Mouse (Mus musculus): ENCODE data around the gene Cep55. TPM values are rescaled to one million over a fixed set of nuclear protein-coding genes. Genes with fewer than 3 reads are reported as not detected.

Gene Cep55
- 19.2 and 21.5 TPM in 2 replicates for polyA plus RNA-seq (2015; fragmentation: Nextera tagmentation; extraction: Ambion mirVana)

DNA sequence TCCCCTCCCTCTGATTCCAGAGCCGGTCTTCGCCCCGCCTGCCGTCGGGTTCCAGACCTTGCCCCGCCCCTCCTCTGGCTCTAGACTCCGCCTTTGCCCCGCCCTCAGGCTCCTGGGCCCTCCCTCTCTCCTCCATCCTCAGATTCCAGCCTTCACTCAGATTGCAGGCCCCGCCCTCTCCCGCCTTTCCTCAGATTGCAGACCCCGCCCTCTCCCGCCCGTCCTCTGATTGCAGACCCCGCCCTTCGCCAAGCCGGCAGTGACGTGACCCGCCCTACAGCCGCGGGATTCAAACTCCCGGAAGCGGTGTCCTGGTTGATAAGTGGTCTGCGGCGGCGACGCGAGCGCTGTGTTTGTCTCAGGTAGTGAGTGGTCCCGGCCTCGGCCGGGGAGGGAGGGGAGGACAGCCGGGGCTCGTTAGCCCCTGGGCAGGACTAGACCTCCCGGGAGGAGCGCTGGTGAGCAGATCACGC is at the start of gene Cep55:
Gene Cep55 (plus strand): TSS at position 292 of the 473 bp plus-strand sequence.
- H3K27ac ChIP-seq, result no peak within 1 kb of the TSS
- H3K9me3 ChIP-seq, result no peaks in the 10 kb centered on the region
- peak within 1 kb of the TSS; percentile 90 for H3K4me2 ChIP-seq (replicated peaks)
- peaks cover 19% of the 10 kb centered on the region for H3K4me1 ChIP-seq
- H3K36me3 ChIP-seq, result peaks cover 10% of the 10 kb centered on the region
- ATAC-seq (ENCODE audit: low FRiP score, low read depth), result peak; percentile 96
- peak within 1 kb of the TSS; percentile 80 for H3K4me3 ChIP-seq
- H3K9ac ChIP-seq, result peak within 1 kb of the TSS; percentile 73
- WGBS, result 1% methylated on average over 36 of the region's 36 CpGs
- H3K27me3 ChIP-seq, result no peaks in the 10 kb centered on the region

GRCm38 (mm10) chr19:38011379-38011778 is 43.4 kb upstream of the Cep55 start:
- no peak for ATAC-seq (ENCODE audit: low FRiP score, low read depth)
- no peaks in the 10 kb centered on the region for H3K9me3 ChIP-seq
- 69% methylated on average over 1 of the region's 1 CpGs for WGBS

DNA sequence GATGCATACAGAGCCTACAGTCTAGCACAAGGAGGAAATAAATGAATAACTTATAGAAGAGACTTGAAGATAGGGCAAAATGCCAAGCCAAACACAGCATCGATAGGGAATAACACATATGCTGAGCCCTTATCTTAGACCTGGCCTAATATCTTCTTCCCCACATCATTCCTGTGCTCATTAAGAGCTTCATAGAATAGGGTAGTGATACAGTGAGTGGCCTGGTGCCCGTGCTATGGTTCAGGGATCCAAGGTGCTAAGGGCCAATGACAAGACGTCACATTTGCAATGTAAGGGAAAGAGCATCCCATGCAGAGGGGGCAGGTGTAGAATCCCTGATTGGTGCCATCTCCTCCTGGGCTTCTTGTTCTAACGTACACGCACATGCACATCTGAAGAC is 40.4 kb upstream of the Cep55 start:
- no peak overlapping the region for H3K4me3 ChIP-seq
- H3K36me3 ChIP-seq, result no peaks in the 10 kb centered on the region
- no peak for ATAC-seq (ENCODE audit: low FRiP score, low read depth)
- no peak overlapping the region for H3K9ac ChIP-seq
- no peaks in the 10 kb centered on the region for H3K27me3 ChIP-seq
- no peak overlapping the region for H3K27ac ChIP-seq
- 85% methylated on average over 5 of the region's 5 CpGs for WGBS
- H3K4me2 ChIP-seq (replicated peaks), result no peak overlapping the region
- H3K9me3 ChIP-seq, result no peaks in the 10 kb centered on the region
- H3K4me1 ChIP-seq, result peaks cover 9% of the 10 kb centered on the region

More at GRCm38 (mm10) chr19:38011379-38011778, 43.4 kb upstream of the Cep55 start:
- no peak overlapping the region for H3K4me3 ChIP-seq
- no peak overlapping the region for H3K27ac ChIP-seq
- no peaks in the 10 kb centered on the region for H3K36me3 ChIP-seq
- H3K4me2 ChIP-seq (replicated peaks), result no peak overlapping the region
- peaks cover 9% of the 10 kb centered on the region for H3K4me1 ChIP-seq
- no peak overlapping the region for H3K9ac ChIP-seq
- no peaks in the 10 kb centered on the region for H3K27me3 ChIP-seq

- Histone ChIP-seq H3K9me3 (no peaks in the 10 kb centered on the region), H3K9ac (no peak overlapping the region), H3K27me3 (no peaks in the 10 kb centered on the region), H3K36me3 (no peaks in the 10 kb centered on the region), H3K4me2 (replicated peaks) (no peak overlapping the region), H3K4me3 (no peak overlapping the region), H3K4me1 (peaks cover 9% of the 10 kb centered on the region), H3K27ac (peak overlapping the region; percentile 39)
- WGBS, result 0% methylated on average over 1 of the region's 1 CpGs
- peak; percentile 95 for ATAC-seq (ENCODE audit: low FRiP score, low read depth)
These were observed 39.5 kb upstream of the Cep55 start for GRCm38 (mm10) chr19:38015180-38015872.

DNA sequence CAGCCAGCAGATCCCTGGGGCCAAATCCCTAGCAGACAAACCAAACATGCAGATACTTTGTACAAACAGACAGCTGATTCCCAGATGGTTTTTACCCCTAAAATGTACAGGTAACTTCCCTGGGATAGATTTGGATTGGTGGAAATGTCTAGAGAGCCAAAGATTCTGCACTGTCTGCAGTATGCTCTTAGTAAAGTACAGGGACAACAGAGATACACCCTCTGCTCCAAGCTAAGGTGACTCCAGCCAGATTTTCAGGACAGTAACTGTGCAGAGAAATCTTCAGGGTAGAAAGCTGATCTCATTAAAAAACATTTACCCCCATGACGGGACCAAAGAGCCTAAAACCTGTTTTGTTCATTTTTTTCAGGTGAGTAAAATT is 38.9 kb upstream of the Cep55 start:
- ATAC-seq (ENCODE audit: low FRiP score, low read depth), result no peak

DNA sequence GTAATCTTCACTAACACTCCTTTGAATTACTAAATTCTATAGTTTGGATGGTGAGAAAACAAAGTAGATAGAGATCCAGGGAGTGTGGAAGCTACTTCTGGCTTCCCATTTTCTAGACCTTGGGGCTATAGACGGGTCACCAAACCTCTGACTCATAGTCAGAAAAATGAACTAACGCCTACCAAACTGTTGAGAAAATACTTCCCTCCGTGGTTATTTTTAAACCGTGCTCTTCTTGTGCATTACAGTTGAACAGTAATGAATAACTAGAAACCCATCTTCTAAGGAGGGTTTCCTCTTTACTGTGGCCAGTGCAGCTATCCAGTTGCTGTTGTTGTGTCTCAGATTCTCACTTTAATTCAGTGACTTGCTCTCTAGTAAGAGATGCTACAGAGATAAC is 32.1 kb upstream of the Cep55 start:
- H3K36me3 ChIP-seq, result no peaks in the 10 kb centered on the region; the same call in 1 of the 2 replicates
- WGBS, result 79% methylated on average over 4 of the region's 4 CpGs

More for the DNA sequence above, 38.9 kb upstream of the Cep55 start:
- Histone ChIP-seq H3K27me3 (no peaks in the 10 kb centered on the region), H3K36me3 (no peaks in the 10 kb centered on the region), H3K4me3 (no peak overlapping the region), H3K4me1 (peaks cover 9% of the 10 kb centered on the region), H3K27ac (peak overlapping the region; percentile 39), H3K4me2 (replicated peaks) (no peak overlapping the region), H3K9ac (no peak overlapping the region), H3K9me3 (no peaks in the 10 kb centered on the region)
- 50% methylated on average over 1 of the region's 1 CpGs for WGBS

DNA sequence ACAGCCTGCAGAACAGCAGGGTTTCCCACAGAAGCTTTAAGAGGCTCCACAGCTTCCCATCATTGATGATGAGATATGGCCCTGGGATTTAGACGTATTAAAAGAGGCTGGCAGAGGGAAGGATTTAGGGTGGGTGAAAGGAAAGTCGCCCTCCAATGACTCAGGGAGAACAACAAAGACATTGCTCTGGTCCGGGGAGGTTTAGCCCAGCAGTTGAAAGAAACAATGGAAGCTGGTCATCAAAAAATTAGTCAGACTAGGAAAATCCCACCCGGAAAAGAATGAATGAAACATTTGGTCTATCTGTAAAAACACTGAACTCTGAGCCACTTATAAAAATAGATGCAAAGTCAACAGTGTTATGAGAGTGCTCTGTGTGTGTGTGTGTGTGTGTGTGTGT is 31.2 kb upstream of the Cep55 start:
- Histone ChIP-seq H3K9me3 (no peaks in the 10 kb centered on the region), H3K4me3 (no peak overlapping the region), H3K4me1 (peaks cover 9% of the 10 kb centered on the region; the same call in 1 of the 2 replicates), H3K27me3 (no peaks in the 10 kb centered on the region), H3K36me3 (no peaks in the 10 kb centered on the region; the same call in 1 of the 2 replicates), H3K27ac (no peak overlapping the region), H3K9ac (no peak overlapping the region), H3K4me2 (replicated peaks) (no peak overlapping the region)
- no peak for ATAC-seq (ENCODE audit: low FRiP score, low read depth)
- 82% methylated on average over 4 of the region's 4 CpGs for WGBS

More for the DNA sequence above, 32.1 kb upstream of the Cep55 start:
- no peak overlapping the region for H3K9ac ChIP-seq
- H3K4me2 ChIP-seq (replicated peaks), result no peak overlapping the region
- peaks cover 9% of the 10 kb centered on the region; the same call in 1 of the 2 replicates for H3K4me1 ChIP-seq
- no peak for ATAC-seq (ENCODE audit: low FRiP score, low read depth)
- no peaks in the 10 kb centered on the region for H3K9me3 ChIP-seq
- H3K4me3 ChIP-seq, result no peak overlapping the region
- no peaks in the 10 kb centered on the region for H3K27me3 ChIP-seq
- H3K27ac ChIP-seq, result no peak overlapping the region

- Histone ChIP-seq H3K4me1 (peaks cover 18% of the 10 kb centered on the region), H3K9me3 (no peaks in the 10 kb centered on the region), H3K4me3 (no peak overlapping the region), H3K27me3 (no peaks in the 10 kb centered on the region), H3K4me2 (replicated peaks) (no peak overlapping the region), H3K9ac (no peak overlapping the region), H3K27ac (no peak overlapping the region; the same call in 1 of the 2 replicates), H3K36me3 (no peaks in the 10 kb centered on the region; the same call in 1 of the 2 replicates)
- peak; percentile 46; the same call in 1 of the 2 replicates for ATAC-seq (ENCODE audit: low FRiP score, low read depth)
- WGBS, result 74% methylated on average over 6 of the region's 9 CpGs
These were observed 29.4 kb upstream of the Cep55 start for GRCm38 (mm10) chr19:38025254-38026041.

- WGBS, result 68% methylated on average over 8 of the region's 8 CpGs
- Histone ChIP-seq H3K9me3 (no peaks in the 10 kb centered on the region), H3K4me1 (peaks cover 23% of the 10 kb centered on the region), H3K36me3 (no peaks in the 10 kb centered on the region; the same call in 1 of the 2 replicates), H3K27me3 (no peaks in the 10 kb centered on the region), H3K4me2 (replicated peaks) (no peak overlapping the region), H3K27ac (no peak overlapping the region; the same call in 1 of the 2 replicates), H3K4me3 (no peak overlapping the region), H3K9ac (no peak overlapping the region)
- no peak for ATAC-seq (ENCODE audit: low FRiP score, low read depth)
These were observed 28.6 kb upstream of the Cep55 start for GRCm38 (mm10) chr19:38026211-38026624.

DNA sequence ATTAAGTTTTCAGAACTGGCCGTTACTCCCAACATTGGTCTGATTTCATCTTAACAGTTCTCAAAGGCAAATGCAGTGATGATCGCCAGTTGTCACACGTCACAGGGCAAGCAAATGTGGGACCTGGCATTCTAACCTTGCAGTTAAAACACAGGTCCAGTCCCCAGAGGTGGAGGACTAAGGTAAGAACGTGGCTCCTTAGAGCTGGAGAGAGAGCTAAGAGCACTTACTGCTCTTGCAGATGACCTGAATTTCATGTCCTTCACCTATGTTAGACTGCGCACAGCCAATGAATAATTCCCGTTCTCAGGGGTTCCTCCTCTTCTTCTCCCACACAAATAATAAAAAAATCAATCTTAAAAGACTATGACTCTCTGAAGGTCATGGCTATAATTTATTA is 27.4 kb upstream of the Cep55 start:
- 83% methylated on average over 6 of the region's 6 CpGs for WGBS
- no peak overlapping the region for H3K4me3 ChIP-seq
- H3K27ac ChIP-seq, result no peak overlapping the region
- H3K4me2 ChIP-seq (replicated peaks), result no peak overlapping the region
- H3K36me3 ChIP-seq, result no peaks in the 10 kb centered on the region; the same call in 1 of the 2 replicates
- H3K9ac ChIP-seq, result no peak overlapping the region
- ATAC-seq (ENCODE audit: low FRiP score, low read depth), result no peak
- peaks cover 24% of the 10 kb centered on the region for H3K4me1 ChIP-seq
- no peaks in the 10 kb centered on the region for H3K9me3 ChIP-seq
- H3K27me3 ChIP-seq, result no peaks in the 10 kb centered on the region

DNA sequence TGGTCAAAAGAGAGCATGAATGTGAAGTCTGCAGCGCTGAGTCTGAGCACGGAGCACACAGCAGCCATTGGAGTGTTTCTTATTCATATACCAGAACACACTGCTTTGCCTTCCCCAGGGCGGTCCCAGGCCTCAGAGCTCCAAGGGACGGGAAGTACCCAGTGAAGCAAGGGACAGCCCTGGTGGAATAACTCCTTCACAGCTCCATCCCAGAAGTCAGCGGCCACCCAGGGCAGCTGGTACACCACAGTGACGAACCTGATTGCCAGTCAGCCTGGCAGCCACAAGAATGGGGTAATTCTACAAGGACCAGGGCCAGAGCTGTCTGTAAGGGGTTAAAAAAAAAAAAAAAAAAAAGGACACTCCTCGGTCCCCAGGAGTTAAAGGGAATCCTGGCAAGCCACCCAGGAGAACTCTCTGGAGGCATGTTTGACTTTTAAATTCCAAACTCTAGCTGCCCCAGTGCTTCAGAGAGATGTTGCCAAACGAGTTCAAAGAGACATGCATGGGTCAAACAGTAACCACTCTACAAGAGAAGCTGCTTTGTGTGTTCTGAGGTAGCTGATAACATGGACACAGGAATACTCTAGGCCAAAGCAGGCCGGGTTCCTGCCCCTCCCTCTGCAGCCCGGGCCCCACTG is 26.8 kb upstream of the Cep55 start:
- no peak overlapping the region for H3K9ac ChIP-seq
- no peak overlapping the region for H3K27ac ChIP-seq
- 69% methylated on average over 10 of the region's 10 CpGs for WGBS
- H3K36me3 ChIP-seq, result no peaks in the 10 kb centered on the region; the same call in 1 of the 2 replicates
- H3K27me3 ChIP-seq, result no peaks in the 10 kb centered on the region
- no peak overlapping the region for H3K4me2 ChIP-seq (replicated peaks)
- no peak overlapping the region for H3K4me3 ChIP-seq
- ATAC-seq (ENCODE audit: low FRiP score, low read depth), result no peak
- no peaks in the 10 kb centered on the region for H3K9me3 ChIP-seq
- H3K4me1 ChIP-seq, result peaks cover 24% of the 10 kb centered on the region

- no peak for ATAC-seq (ENCODE audit: low FRiP score, low read depth)
- no peak overlapping the region for H3K4me2 ChIP-seq (replicated peaks)
- 83% methylated on average over 3 of the region's 3 CpGs for WGBS
These were observed 25.5 kb upstream of the Cep55 start for GRCm38 (mm10) chr19:38029292-38029691.

More at GRCm38 (mm10) chr19:38029292-38029691, 25.5 kb upstream of the Cep55 start:
- Histone ChIP-seq H3K4me1 (peaks cover 30% of the 10 kb centered on the region), H3K27me3 (no peaks in the 10 kb centered on the region), H3K4me3 (no peak overlapping the region), H3K9me3 (no peaks in the 10 kb centered on the region), H3K9ac (no peak overlapping the region), H3K27ac (no peak overlapping the region), H3K36me3 (no peaks in the 10 kb centered on the region)

Data from limb, embryonic 13.5 days (tissue).